Mouse (Mus musculus) forebrain, embryonic 15.5 days (tissue): ENCODE measurements around the gene Gpc6. TPM values are rescaled to one million over a fixed set of nuclear protein-coding genes. Genes with fewer than 3 reads are reported as not detected.

Source experiments
- ATAC-seq: fragments of 200-750 bp; cut with Nextera tagmentation; replicated peaks from 2 replicates; pipeline ENCODE4 v1.8.0; 2017; ENCODE audit warnings: mild to moderate bottlenecking, moderate TSS enrichment, moderate library complexity
- H3K27ac ChIP-seq: fragments of 300-500 bp; sonication (generic); replicated peaks from 2 replicates; pipeline ENCODE4 v1.5.1; 2015; ENCODE audit warnings: mild to moderate bottlenecking, inconsistent platforms
- H3K27me3 ChIP-seq: fragments of 300-500 bp; sonication (generic); 2 replicates; pipeline ENCODE4 v1.6.1; 2015; ENCODE audit warnings: inconsistent platforms
- H3K36me3 ChIP-seq: fragments of 300-500 bp; sonication (generic); 2 replicates; pipeline ENCODE4 v1.6.1; 2015; ENCODE audit warnings: mild to moderate bottlenecking, inconsistent platforms
- H3K4me1 ChIP-seq: fragments of 300-500 bp; sonication (generic); 2 replicates; pipeline ENCODE4 v1.6.1; 2015; ENCODE audit warnings: inconsistent platforms
- H3K4me2 ChIP-seq: fragments of 300-500 bp; sonication (generic); replicated peaks from 2 replicates; pipeline ENCODE4 v1.6.1; 2015; ENCODE audit warnings: mild to moderate bottlenecking, inconsistent platforms
- H3K4me3 ChIP-seq: fragments of 300-500 bp; sonication (generic); 2 replicates; pipeline ENCODE4 v1.5.1; 2015; ENCODE audit warnings: mild to moderate bottlenecking, inconsistent platforms
- H3K9ac ChIP-seq: fragments of 300-500 bp; sonication (generic); replicated peaks from 2 replicates; pipeline ENCODE4 v1.6.1; 2015; ENCODE audit warnings: mild to moderate bottlenecking, inconsistent platforms
- H3K9me3 ChIP-seq: fragments of 300-500 bp; sonication (generic); 2 replicates; pipeline ENCODE4 v1.6.1; 2016; ENCODE audit warnings: inconsistent platforms
- WGBS: fragments of 180-500 bp; shearing (Covaris S2); methylation state at CpG from one replicate; pipeline ENCODE4 v1.1.7; 2015; ENCODE audit warnings: mixed read lengths; 5-methylcytosine and 5-hydroxymethylcytosine counted together
- polyA plus RNA-seq: library from polyadenylated mRNA; unstranded; fragments of >200 nt; fragmentation: Nextera tagmentation; extraction: Ambion mirVana; gene quantifications from 2 replicates; pipeline ENCODE4 v1.2.1, GENCODE M21; 2015

Gene Gpc6
- polyA plus RNA-seq, 1 experiment from 2014 or later, result 18.3 TPM

- Histone ChIP-seq H3K27me3 (no peaks in the 10 kb centered on the region), H3K9me3 (no peaks in the 10 kb centered on the region), H3K4me3 (no peak overlapping the region), H3K27ac (no peak overlapping the region), H3K36me3 (no peaks in the 10 kb centered on the region), H3K9ac (no peak overlapping the region), H3K4me2 (no peak overlapping the region), H3K4me1 (0 out of 2 replicates have a peak, but pooled peaks cover 3% of the 10 kb centered on the region)
- WGBS, result 68% methylated on average over 9 of the region's 9 CpGs
- ATAC-seq, result no peak; the same call in 1 of the 2 replicates
Measured at GRCm38 (mm10) chr14:117361155-117361964, 436.2 kb downstream of the Gpc6 start.

DNA sequence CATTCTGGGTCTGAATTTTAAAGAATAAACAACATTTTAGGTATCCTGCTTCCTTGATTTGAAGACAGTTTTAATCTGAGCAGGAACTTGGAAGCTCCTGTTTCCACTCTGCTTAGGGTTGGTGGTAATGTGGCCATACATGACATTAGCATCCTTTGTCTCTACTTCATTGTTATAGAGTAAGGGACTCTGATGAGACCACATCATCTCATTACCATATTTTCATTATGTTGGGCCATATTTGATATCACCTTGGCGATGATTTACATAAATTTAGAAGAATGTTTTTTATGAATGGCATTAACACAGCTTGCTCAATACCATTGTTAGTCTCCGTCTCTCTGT lies 436.8 kb downstream of the Gpc6 start:
- no peak overlapping the region for H3K9ac ChIP-seq
- 0 out of 2 replicates have a peak, but pooled peaks cover 3% of the 10 kb centered on the region for H3K4me1 ChIP-seq
- H3K4me2 ChIP-seq, result no peak overlapping the region
- no peak for ATAC-seq
- no peak overlapping the region for H3K4me3 ChIP-seq
- no peaks in the 10 kb centered on the region for H3K9me3 ChIP-seq
- H3K27me3 ChIP-seq, result no peaks in the 10 kb centered on the region
- no peak overlapping the region for H3K27ac ChIP-seq
- no peaks in the 10 kb centered on the region for H3K36me3 ChIP-seq
- 89% methylated on average over 2 of the region's 2 CpGs for WGBS

- 56% methylated on average over 18 of the region's 18 CpGs for WGBS
- Histone ChIP-seq H3K9me3 (no peaks in the 10 kb centered on the region), H3K27ac (no peak overlapping the region), H3K9ac (no peak overlapping the region), H3K27me3 (no peaks in the 10 kb centered on the region), H3K4me1 (no peaks in the 10 kb centered on the region), H3K4me2 (no peak overlapping the region), H3K36me3 (no peaks in the 10 kb centered on the region), H3K4me3 (no peak overlapping the region)
- ATAC-seq, result 0 out of 2 replicates have a peak, but pooled peaks have one; percentile 45
Measured at GRCm38 (mm10) chr14:117369331-117369866, 444.3 kb downstream of the Gpc6 start.

GRCm38 (mm10) chr14:117376822-117377376 lies 451.8 kb downstream of the Gpc6 start:
- 51% methylated on average over 4 of the region's 4 CpGs for WGBS
- Histone ChIP-seq H3K4me1 (no peaks in the 10 kb centered on the region), H3K9me3 (no peaks in the 10 kb centered on the region), H3K36me3 (no peaks in the 10 kb centered on the region), H3K27ac (no peak overlapping the region), H3K4me3 (no peak overlapping the region), H3K4me2 (no peak overlapping the region), H3K27me3 (no peaks in the 10 kb centered on the region), H3K9ac (no peak overlapping the region)
- no peak for ATAC-seq

DNA sequence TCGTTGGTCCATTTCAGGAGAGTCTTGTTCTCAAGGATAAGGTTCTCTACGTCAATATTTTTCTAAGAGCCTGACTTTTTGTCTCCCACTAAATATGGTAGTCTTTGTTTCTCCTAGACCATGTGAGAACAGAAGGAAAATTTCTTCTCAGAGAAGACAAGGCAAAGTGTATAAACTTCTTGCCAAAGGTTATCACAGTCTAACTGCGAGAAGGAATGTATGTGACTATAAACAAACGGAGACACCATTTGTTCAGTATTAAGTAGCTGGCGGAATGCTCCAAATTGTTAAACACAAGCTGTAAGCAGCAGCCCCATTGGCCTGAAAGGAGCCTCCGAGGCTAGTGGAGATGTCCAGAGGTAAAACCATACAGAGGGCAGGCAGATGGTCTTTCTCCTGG lies 454.9 kb downstream of the Gpc6 start:
- 73% methylated on average over 6 of the region's 6 CpGs for WGBS
- ATAC-seq, result no peak
- no peaks in the 10 kb centered on the region for H3K36me3 ChIP-seq

DNA sequence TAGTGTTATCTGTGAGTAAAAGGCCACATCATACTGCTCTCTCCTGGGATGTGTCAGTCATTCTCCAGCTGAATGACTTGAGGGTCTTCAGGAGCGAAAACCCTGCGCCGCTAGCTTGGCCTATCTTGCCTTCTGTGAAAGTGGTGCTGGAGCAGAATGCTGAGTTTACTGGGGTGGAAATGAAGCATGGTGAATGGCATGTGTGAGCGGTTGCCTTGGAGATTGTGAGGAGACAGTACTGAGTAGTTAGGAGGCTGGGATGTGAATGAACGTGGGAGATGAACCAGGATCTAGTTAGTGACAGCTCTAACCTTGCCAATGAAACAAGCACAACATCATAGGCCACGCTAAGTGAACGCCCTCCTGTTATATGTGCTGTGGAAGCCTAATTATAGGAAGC lies 458.1 kb downstream of the Gpc6 start:
- peak; percentile 80 for ATAC-seq
- WGBS, result 48% methylated on average over 7 of the region's 7 CpGs
- Histone ChIP-seq H3K9ac (no peak overlapping the region), H3K4me2 (no peak overlapping the region), H3K27me3 (no peaks in the 10 kb centered on the region), H3K27ac (no peak overlapping the region), H3K4me1 (no peaks in the 10 kb centered on the region), H3K4me3 (no peak overlapping the region), H3K9me3 (no peaks in the 10 kb centered on the region), H3K36me3 (no peaks in the 10 kb centered on the region)

More for the DNA sequence above, 454.9 kb downstream of the Gpc6 start:
- H3K27ac ChIP-seq, result no peak overlapping the region
- H3K9ac ChIP-seq, result no peak overlapping the region
- no peaks in the 10 kb centered on the region for H3K27me3 ChIP-seq
- no peaks in the 10 kb centered on the region for H3K9me3 ChIP-seq
- H3K4me2 ChIP-seq, result no peak overlapping the region
- no peaks in the 10 kb centered on the region for H3K4me1 ChIP-seq
- no peak overlapping the region for H3K4me3 ChIP-seq

GRCm38 (mm10) chr14:117384096-117384770 lies 459.1 kb downstream of the Gpc6 start:
- H3K4me3 ChIP-seq, result no peak overlapping the region
- no peak overlapping the region for H3K9ac ChIP-seq
- 50% methylated on average over 8 of the region's 8 CpGs for WGBS
- H3K36me3 ChIP-seq, result no peaks in the 10 kb centered on the region
- ATAC-seq, result no peak; the same call in 1 of the 2 replicates
- no peaks in the 10 kb centered on the region for H3K4me1 ChIP-seq
- H3K4me2 ChIP-seq, result no peak overlapping the region
- H3K27me3 ChIP-seq, result no peaks in the 10 kb centered on the region
- H3K9me3 ChIP-seq, result no peaks in the 10 kb centered on the region
- no peak overlapping the region for H3K27ac ChIP-seq

- Histone ChIP-seq H3K9me3 (no peaks in the 10 kb centered on the region), H3K9ac (no peak overlapping the region), H3K36me3 (no peaks in the 10 kb centered on the region), H3K4me3 (no peak overlapping the region), H3K27ac (no peak overlapping the region), H3K4me2 (no peak overlapping the region), H3K27me3 (no peaks in the 10 kb centered on the region), H3K4me1 (no peaks in the 10 kb centered on the region)
- ATAC-seq, result no peak
Measured at GRCm38 (mm10) chr14:117385731-117386270, 460.7 kb downstream of the Gpc6 start.

DNA sequence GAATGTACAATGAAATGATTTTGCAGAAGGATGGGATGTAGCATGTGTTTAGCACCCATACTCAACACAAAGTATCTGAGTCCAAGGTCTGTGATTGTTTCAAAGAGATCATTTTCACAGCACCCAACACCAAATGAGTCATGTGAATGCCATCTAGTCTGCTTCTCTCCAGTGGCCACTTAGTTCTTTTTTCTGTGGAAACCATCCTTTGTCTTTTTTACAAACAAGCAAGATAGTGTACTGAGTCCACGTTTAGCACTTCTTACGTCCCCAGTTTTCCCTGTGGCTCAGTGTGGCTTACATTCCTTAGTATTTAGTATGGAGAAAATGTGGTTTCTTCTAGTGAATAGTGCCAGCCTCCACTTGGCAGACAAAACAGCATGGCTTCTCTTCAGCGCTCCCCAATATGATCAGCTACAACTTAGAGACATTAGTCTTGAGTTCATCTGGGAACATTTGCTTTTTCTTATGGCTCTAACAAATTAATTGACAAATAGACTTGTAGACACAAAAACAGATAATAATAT lies 465.7 kb downstream of the Gpc6 start:
- Histone ChIP-seq H3K9ac (no peak overlapping the region), H3K27ac (no peak overlapping the region), H3K27me3 (no peaks in the 10 kb centered on the region), H3K36me3 (no peaks in the 10 kb centered on the region), H3K4me2 (no peak overlapping the region), H3K4me3 (no peak overlapping the region), H3K4me1 (no peaks in the 10 kb centered on the region), H3K9me3 (no peaks in the 10 kb centered on the region)
- 76% methylated on average over 3 of the region's 3 CpGs for WGBS
- no peak for ATAC-seq

DNA sequence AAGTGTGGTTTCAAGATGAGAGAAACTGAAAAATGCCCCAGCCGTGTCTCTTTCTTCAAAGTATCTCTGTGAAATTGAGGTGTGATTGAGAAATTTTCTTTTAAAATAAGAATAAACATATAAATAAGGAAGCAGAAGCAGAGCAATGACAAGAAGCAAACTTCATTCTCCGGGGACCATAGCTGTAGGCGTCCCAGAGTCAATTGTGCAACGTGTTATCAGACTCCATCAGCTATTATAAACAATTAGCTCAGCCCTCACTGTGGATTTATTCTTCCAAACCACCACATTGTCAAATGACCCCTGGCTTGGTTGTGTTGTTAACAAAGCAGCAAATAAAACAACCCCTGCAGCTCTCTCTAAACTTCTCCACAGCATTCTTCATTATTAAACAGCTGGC lies 466.3 kb downstream of the Gpc6 start:
- Histone ChIP-seq H3K4me1 (no peaks in the 10 kb centered on the region), H3K27me3 (no peaks in the 10 kb centered on the region), H3K4me3 (no peak overlapping the region), H3K9me3 (no peaks in the 10 kb centered on the region), H3K4me2 (no peak overlapping the region), H3K27ac (no peak overlapping the region), H3K9ac (no peak overlapping the region), H3K36me3 (no peaks in the 10 kb centered on the region)
- 71% methylated on average over 4 of the region's 4 CpGs for WGBS
- ATAC-seq, result no peak

- no peak overlapping the region for H3K4me2 ChIP-seq
- H3K27me3 ChIP-seq, result no peaks in the 10 kb centered on the region
- H3K36me3 ChIP-seq, result no peaks in the 10 kb centered on the region
- H3K9ac ChIP-seq, result no peak overlapping the region
- 91% methylated on average over 3 of the region's 3 CpGs for WGBS
- no peak overlapping the region for H3K27ac ChIP-seq
- ATAC-seq, result no peak
- H3K4me3 ChIP-seq, result no peak overlapping the region
- no peaks in the 10 kb centered on the region for H3K4me1 ChIP-seq
- H3K9me3 ChIP-seq, result no peaks in the 10 kb centered on the region
Measured at GRCm38 (mm10) chr14:117397165-117397564, 472.1 kb downstream of the Gpc6 start.
